Mouse (Mus musculus): ENCODE data around the gene Fam207a. TPM values are rescaled to one million over a fixed set of nuclear protein-coding genes. Genes with fewer than 3 reads are reported as not detected.

Gene Fam207a
- polyA plus RNA-seq, 1 experiment from 2014 or later: 32.0 TPM

DNA sequence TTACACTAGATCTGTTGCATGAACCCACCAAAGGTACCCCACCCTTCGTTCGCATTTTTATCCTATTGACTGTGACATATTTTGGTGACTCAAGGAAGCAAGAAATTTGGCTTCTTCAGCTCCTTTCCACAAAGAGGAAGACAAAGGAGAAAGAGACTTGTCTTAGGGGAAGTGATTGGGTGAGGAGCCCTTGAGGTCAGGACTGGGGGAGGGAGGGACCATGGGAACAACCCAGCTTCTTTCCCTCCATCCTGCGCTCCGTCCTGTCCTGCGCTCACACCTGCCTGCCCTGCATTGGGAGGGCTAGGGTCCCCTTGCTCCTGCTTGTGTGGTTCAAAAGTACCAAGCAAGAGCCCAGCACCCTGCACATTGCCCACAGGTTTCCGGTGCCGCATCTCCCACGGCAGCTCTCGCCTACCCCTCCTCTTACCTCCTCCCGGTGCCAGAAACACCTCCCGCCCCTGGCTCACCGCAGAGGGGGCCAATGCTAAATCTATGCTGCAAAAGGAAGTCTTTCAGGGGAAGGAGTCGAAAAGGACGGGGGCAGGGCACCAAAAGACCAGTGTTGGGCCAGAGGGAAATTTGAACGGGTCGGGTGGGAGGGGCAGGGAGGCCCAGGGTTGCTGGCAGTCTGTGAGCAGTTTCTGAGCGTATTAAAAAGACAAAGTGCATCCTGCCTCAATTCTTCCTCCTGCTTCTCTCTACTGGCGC, 6.6 kb upstream of the Fam207a start:
- WGBS: 14% methylated on average over 16 of the region's 18 CpGs
- Histone ChIP-seq H3K4me1 (replicated peaks; ENCODE audit: control insufficient read depth, insufficient read depth, low read length) (peaks cover 3% of the 10 kb centered on the region; the same call in 1 of the 2 replicates), H3K27ac (ENCODE audit: low read length) (no peak overlapping the region), H3K36me3 (ENCODE audit: control insufficient read depth, insufficient read depth, low read length) (no peaks in the 10 kb centered on the region), H3K4me2 (ENCODE audit: low read depth, low read length) (peak overlapping the region; percentile 53), H3K4me3 (ENCODE audit: low read length) (peak overlapping the region; percentile 14; the same call in 1 of the 2 replicates), H3K9me3 (ENCODE audit: control insufficient read depth, low read length) (no peaks in the 10 kb centered on the region), H3K27me3 (ENCODE audit: control insufficient read depth, insufficient read depth, low read depth, low read length) (no peaks in the 10 kb centered on the region), H3K9ac (ENCODE audit: low read length) (peak overlapping the region; percentile 17)
- ATAC-seq (ENCODE audit: low read depth): peak; percentile 16; the same call in 1 of the 2 replicates

DNA sequence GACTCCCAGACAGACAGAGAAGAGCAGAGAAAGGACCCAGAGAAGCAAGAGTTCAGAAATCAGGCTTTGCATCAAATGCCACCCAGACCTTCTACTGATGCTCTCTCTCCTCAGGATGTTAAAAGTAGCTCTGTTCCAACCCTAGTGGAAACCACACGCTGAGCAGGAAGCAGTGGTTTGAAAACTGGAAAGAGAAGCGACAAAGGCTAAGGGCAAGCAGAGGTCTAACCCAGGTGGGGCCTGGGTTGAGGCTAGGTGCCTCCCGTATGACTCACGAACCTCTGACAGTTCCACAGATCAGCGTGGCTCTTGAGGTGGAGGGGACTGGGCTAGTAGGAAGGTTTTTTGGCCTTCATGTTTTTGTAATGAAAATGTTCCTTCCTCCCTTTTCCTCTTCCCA, 4.9 kb upstream of the Fam207a start:
- Histone ChIP-seq H3K36me3 (ENCODE audit: control insufficient read depth, insufficient read depth, low read length) (no peaks in the 10 kb centered on the region), H3K9me3 (ENCODE audit: control insufficient read depth, low read length) (no peaks in the 10 kb centered on the region), H3K27ac (ENCODE audit: low read length) (no peak overlapping the region), H3K4me1 (replicated peaks; ENCODE audit: control insufficient read depth, insufficient read depth, low read length) (peaks cover 12% of the 10 kb centered on the region), H3K9ac (ENCODE audit: low read length) (no peak overlapping the region), H3K4me3 (ENCODE audit: low read length) (no peak overlapping the region), H3K4me2 (ENCODE audit: low read depth, low read length) (no peak overlapping the region), H3K27me3 (ENCODE audit: control insufficient read depth, insufficient read depth, low read depth, low read length) (no peaks in the 10 kb centered on the region)
- no peak for ATAC-seq (ENCODE audit: low read depth)
- WGBS: 85% methylated on average over 5 of the region's 5 CpGs

DNA sequence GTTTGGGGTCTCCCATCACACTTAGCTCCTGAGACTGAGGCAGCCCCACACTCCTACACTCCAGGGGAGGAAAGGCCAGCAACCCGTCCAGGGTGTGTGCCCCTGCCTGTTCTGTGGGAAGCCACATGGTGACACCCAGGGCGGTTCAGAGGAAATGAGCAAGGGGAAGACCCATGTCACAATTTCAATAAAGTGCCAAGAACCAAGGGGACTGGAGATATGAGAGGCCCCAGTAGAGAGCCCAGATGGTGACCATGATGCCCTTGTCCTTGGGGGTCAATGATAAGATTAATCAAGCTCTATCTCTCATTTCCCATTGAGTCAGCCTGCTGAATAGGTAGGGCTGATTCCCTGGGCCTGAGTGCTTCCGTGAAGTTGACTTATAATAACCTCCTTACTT, 3.6 kb upstream of the Fam207a start:
- no peak overlapping the region for H3K27ac ChIP-seq (ENCODE audit: low read length)
- no peak overlapping the region for H3K4me2 ChIP-seq (ENCODE audit: low read depth, low read length)
- no peaks in the 10 kb centered on the region for H3K27me3 ChIP-seq (ENCODE audit: control insufficient read depth, insufficient read depth, low read depth, low read length)
- 63% methylated on average over 3 of the region's 3 CpGs for whole genome bisulfite sequencing
- no peak for ATAC-seq (ENCODE audit: low read depth)
- no peak overlapping the region for H3K4me3 ChIP-seq (ENCODE audit: low read length)
- peaks cover 20% of the 10 kb centered on the region for H3K4me1 ChIP-seq (replicated peaks; ENCODE audit: control insufficient read depth, insufficient read depth, low read length)
- no peak overlapping the region for H3K9ac ChIP-seq (ENCODE audit: low read length)
- no peaks in the 10 kb centered on the region for H3K9me3 ChIP-seq (ENCODE audit: control insufficient read depth, low read length)
- H3K36me3 ChIP-seq (ENCODE audit: control insufficient read depth, insufficient read depth, low read length): no peaks in the 10 kb centered on the region

DNA sequence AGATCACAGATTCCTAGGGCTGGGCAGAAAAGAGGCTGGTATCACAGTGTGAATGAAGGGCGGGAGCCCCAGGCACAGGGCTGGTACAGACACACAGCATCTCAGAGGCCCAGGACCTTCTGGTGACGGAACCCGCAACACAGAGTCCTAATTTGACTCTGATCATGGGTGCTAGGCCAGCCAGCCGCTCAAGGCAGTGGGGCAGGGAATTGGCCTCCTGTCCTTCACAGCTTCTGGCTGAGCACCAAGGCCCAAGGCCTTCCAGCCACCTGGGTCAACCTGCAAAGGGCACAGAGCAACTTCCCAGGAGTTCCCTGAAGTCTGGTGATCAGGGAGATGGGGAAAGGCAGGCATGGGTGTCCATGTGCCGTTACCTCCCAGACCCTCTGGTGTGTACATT, 2.2 kb upstream of the Fam207a start:
- H3K9me3 ChIP-seq (ENCODE audit: control insufficient read depth, low read length): no peaks in the 10 kb centered on the region
- no peak overlapping the region for H3K9ac ChIP-seq (ENCODE audit: low read length)
- H3K4me3 ChIP-seq (ENCODE audit: low read length): no peak overlapping the region
- 81% methylated on average over 5 of the region's 5 CpGs for WGBS
- H3K4me2 ChIP-seq (ENCODE audit: low read depth, low read length): no peak overlapping the region
- H3K27me3 ChIP-seq (ENCODE audit: control insufficient read depth, insufficient read depth, low read depth, low read length): no peaks in the 10 kb centered on the region
- H3K4me1 ChIP-seq (replicated peaks; ENCODE audit: control insufficient read depth, insufficient read depth, low read length): peaks cover 20% of the 10 kb centered on the region
- peaks cover 6% of the 10 kb centered on the region for H3K36me3 ChIP-seq (ENCODE audit: control insufficient read depth, insufficient read depth, low read length)
- no peak overlapping the region for H3K27ac ChIP-seq (ENCODE audit: low read length)
- ATAC-seq (ENCODE audit: low read depth): no peak

DNA sequence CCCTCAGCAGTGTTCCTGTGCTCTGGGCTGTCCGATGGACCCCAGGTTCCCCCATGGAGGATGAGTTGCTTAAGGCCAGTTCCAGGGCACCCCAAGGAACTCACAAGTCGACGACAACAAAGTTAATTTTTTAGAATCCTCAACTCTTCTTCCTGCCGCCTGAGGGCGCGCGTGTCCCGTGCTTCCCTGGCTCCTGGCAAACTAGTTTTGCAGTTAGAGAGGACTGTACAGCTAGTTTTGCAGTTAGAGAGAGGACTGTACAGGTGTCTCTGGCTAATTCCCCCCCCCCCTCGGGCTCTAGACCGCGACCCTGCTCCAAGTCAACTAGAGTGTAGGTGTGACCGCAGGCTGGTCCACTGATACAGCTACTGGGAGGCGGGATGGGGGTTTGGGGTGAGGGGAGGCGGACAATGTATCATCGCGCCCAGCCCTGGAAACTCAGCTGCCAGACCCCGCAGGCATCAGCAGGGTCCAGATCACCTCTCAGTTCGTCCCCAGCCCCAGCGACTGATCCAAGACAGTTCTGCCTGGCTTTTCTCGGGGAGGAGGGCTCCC, 1.6 kb upstream of the Fam207a start:
- H3K4me2 ChIP-seq (ENCODE audit: low read depth, low read length): peak overlapping the region; percentile 71
- H3K4me3 ChIP-seq (ENCODE audit: low read length): no peak overlapping the region
- 20% methylated on average over 20 of the region's 20 CpGs for WGBS
- no peak overlapping the region for H3K27ac ChIP-seq (ENCODE audit: low read length)
- H3K36me3 ChIP-seq (ENCODE audit: control insufficient read depth, insufficient read depth, low read length): peaks cover 9% of the 10 kb centered on the region
- H3K27me3 ChIP-seq (ENCODE audit: control insufficient read depth, insufficient read depth, low read depth, low read length): no peaks in the 10 kb centered on the region
- H3K9ac ChIP-seq (ENCODE audit: low read length): peak overlapping the region; percentile 90
- peak; percentile 32; the same call in 1 of the 2 replicates for ATAC-seq (ENCODE audit: low read depth)
- H3K9me3 ChIP-seq (ENCODE audit: control insufficient read depth, low read length): no peaks in the 10 kb centered on the region
- H3K4me1 ChIP-seq (replicated peaks; ENCODE audit: control insufficient read depth, insufficient read depth, low read length): peaks cover 17% of the 10 kb centered on the region

DNA sequence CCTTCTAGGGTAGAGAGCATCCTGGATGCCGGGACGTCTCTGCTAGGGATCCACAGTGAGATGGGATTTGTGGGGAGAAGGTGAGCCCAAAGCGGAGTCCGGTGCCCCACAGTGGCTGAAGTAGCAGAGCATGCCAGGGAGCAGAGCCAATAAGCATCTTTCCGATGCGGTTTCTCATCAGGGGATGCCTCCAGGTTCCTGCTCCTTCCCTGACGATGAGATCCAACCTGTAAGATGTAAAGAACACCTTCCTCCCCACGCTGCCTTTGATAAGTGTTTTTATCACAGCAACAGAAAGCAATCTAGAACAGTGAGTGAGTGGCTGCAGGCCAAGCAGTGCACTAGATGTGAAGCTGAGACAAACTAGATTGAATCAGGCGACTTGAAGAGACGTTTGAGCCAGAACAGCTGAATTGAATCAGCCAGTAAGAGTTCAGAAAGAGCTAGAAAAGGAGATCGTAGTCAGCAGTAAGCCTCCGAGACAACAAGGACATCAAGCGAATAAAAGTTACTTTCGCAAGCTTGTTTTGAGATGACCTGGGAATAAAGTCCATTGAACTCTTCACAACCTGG, 880 bp upstream of the Fam207a start:
- Histone ChIP-seq H3K4me1 (replicated peaks; ENCODE audit: control insufficient read depth, insufficient read depth, low read length) (peaks cover 16% of the 10 kb centered on the region), H3K36me3 (ENCODE audit: control insufficient read depth, insufficient read depth, low read length) (peaks cover 9% of the 10 kb centered on the region), H3K9me3 (ENCODE audit: control insufficient read depth, low read length) (no peaks in the 10 kb centered on the region), H3K4me3 (ENCODE audit: low read length) (peak overlapping the region; percentile 93), H3K27me3 (ENCODE audit: control insufficient read depth, insufficient read depth, low read depth, low read length) (no peaks in the 10 kb centered on the region), H3K4me2 (ENCODE audit: low read depth, low read length) (peak overlapping the region; percentile 71), H3K27ac (ENCODE audit: low read length) (peak overlapping the region; percentile 85), H3K9ac (ENCODE audit: low read length) (peak overlapping the region; percentile 90)
- ATAC-seq (ENCODE audit: low read depth): no peak
- WGBS: 24% methylated on average over 14 of the region's 14 CpGs

DNA sequence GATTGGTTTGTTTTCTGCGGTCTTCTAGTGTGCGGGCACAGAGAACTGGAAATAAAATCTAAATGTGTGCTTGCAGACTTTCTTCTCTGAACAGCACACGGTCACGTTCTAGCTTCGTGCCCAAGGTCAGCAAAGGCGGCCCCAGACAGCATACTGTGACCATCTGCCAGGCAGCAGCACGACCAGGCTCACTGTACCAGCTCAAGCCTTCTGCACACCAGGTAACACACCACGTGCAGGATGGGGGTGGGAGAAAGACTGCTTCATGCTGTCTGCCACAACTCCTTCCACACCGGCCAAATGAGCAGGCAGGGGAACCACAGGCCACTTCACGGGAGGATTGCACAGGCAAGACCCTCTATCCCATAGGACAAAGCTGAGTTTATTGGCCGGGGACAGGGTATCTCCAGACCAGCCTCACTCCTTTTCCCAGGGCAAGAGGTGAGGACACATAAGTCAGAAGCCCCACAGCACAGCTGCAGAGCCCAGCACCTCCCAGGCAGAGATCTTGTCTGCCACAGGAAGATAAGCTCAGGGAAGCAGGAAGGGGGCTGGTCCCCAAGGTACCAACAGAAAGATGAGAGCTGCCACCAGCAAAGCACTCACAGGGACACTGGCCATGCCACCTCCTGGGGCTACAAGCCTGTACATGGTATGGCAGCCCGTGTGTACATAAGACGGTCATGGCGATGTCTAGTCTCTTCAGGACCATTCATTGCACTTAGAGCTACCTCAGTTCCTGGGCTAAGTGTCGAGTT, 5.2 kb downstream of the Fam207a start:
- no peak overlapping the region for H3K4me3 ChIP-seq (ENCODE audit: low read length)
- H3K36me3 ChIP-seq (ENCODE audit: control insufficient read depth, insufficient read depth, low read length): peaks cover 21% of the 10 kb centered on the region
- no peak for ATAC-seq (ENCODE audit: low read depth)
- peak overlapping the region; percentile 29; the same call in 1 of the 2 replicates for H3K9ac ChIP-seq (ENCODE audit: low read length)
- H3K4me2 ChIP-seq (ENCODE audit: low read depth, low read length): no peak overlapping the region
- no peaks in the 10 kb centered on the region for H3K27me3 ChIP-seq (ENCODE audit: control insufficient read depth, insufficient read depth, low read depth, low read length)
- peaks cover 24% of the 10 kb centered on the region for H3K4me1 ChIP-seq (replicated peaks; ENCODE audit: control insufficient read depth, insufficient read depth, low read length)
- no peaks in the 10 kb centered on the region for H3K9me3 ChIP-seq (ENCODE audit: control insufficient read depth, low read length)
- peak overlapping the region; percentile 21; the same call in 1 of the 2 replicates for H3K27ac ChIP-seq (ENCODE audit: low read length)
- WGBS: 77% methylated on average over 15 of the region's 15 CpGs

DNA sequence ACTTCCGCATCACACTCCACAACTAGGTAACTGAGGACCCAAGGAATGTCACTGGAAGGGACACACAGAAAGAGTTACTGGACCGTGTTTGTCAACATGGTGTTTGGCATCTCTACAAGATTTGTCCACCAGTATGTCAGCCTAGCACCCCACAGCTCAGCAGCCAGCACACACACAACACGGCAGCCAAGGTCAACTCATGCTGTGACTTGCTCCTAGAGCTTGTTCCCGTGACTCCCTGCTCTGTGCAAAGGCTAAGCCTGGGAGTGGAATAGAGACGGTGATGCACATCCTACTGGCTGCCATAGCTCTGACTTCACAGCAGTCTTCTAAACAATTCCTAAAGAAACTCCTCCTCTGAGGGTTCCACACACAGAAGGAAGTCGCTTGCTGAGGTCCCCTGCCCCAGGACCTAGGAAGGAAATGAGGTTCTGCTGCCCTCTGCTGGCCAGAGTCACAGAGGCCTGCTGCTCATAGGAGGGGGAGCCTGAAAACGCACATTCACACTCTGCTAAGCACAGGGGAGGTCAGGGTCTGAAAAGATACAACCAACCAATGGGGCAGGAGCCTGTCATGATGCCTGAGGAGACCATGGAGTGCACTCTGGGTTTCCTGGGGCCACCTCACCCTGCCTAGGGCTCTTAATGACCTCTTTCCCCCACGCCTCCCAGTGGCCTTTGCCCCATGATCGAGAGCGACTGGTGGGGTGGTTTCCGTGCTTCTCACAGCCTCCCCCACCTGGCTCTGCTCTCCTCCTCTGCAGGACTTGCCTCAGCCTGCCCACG, 6.0 kb downstream of the Fam207a start:
- Histone ChIP-seq H3K4me3 (ENCODE audit: low read length) (no peak overlapping the region), H3K4me1 (replicated peaks; ENCODE audit: control insufficient read depth, insufficient read depth, low read length) (peaks cover 18% of the 10 kb centered on the region), H3K9me3 (ENCODE audit: control insufficient read depth, low read length) (no peaks in the 10 kb centered on the region), H3K27me3 (ENCODE audit: control insufficient read depth, insufficient read depth, low read depth, low read length) (no peaks in the 10 kb centered on the region), H3K9ac (ENCODE audit: low read length) (peak overlapping the region; percentile 29; the same call in 1 of the 2 replicates), H3K27ac (ENCODE audit: low read length) (peak overlapping the region; percentile 68), H3K4me2 (ENCODE audit: low read depth, low read length) (no peak overlapping the region), H3K36me3 (ENCODE audit: control insufficient read depth, insufficient read depth, low read length) (peaks cover 21% of the 10 kb centered on the region)
- WGBS: 44% methylated on average over 12 of the region's 12 CpGs
- ATAC-seq (ENCODE audit: low read depth): peak; percentile 91

Data from lung, embryonic 16.5 days (tissue).